Mouse (Mus musculus): ENCODE measurements around the gene P4htm. TPM values are rescaled to one million over a fixed set of nuclear protein-coding genes. Genes with fewer than 3 reads are reported as not detected.
A peak's percentile ranks its signal among the peaks of the same experiment; 100 is the strongest.

Gene P4htm
- total and polyA plus RNA-seq, 2 experiments from 2014 or later, result 48.7 to 65.8 TPM

- Histone ChIP-seq H3K27me3 (ENCODE audit: insufficient read depth, low read length) (no peaks in the 10 kb centered on the region), H3K36me3 (ENCODE audit: insufficient read depth, low read length) (peaks cover 41% of the 10 kb centered on the region), H3K9ac (replicated peaks; ENCODE audit: low read length, poor library complexity, severe bottlenecking) (peak overlapping the region; percentile 60), H3K4me3 (ENCODE audit: low read depth, low read length) (peak overlapping the region; percentile 57), H3K4me2 (ENCODE audit: low read depth, low read length, poor library complexity, severe bottlenecking) (peak overlapping the region; percentile 99), H3K4me1 (ENCODE audit: insufficient read depth, low read length) (peaks cover 17% of the 10 kb centered on the region), H3K9me3 (ENCODE audit: low read length) (no peaks in the 10 kb centered on the region), H3K27ac (ENCODE audit: low read depth, low read length) (peak overlapping the region; percentile 64)
- DNase-seq (ENCODE audit: low spot score) (peak; percentile 85), ATAC-seq (ENCODE audit: low FRiP score) (no peak)
- 2% methylated on average over 39 of the region's 40 CpGs for whole genome bisulfite sequencing
- peak; percentile 73 for TF ChIP-seq CTCF (IDR thresholded peaks at IDR 0.05)
Observed at GRCm38 (mm10) chr9:108570207-108570896, 27.1 kb downstream of the P4htm start.

- Histone ChIP-seq H3K4me2 (ENCODE audit: low read depth, low read length, poor library complexity, severe bottlenecking) (peak within 1 kb of the TSS; percentile 99), H3K4me1 (ENCODE audit: insufficient read depth, low read length) (peaks cover 15% of the 10 kb centered on the region)
Observed at GRCm38 (mm10) chr9:108569381-108570206, 27.9 kb downstream of the P4htm start, which contains the start of gene Dalrd3. TSS of gene Dalrd3 (plus strand) at chr9:108569886.

GRCm38 (mm10) chr9:108568511-108568921, 29.0 kb downstream of the P4htm start:
- Histone ChIP-seq H3K9me3 (ENCODE audit: low read length) (no peaks in the 10 kb centered on the region), H3K36me3 (ENCODE audit: insufficient read depth, low read length) (peaks cover 47% of the 10 kb centered on the region), H3K4me2 (ENCODE audit: low read depth, low read length, poor library complexity, severe bottlenecking) (peak overlapping the region; percentile 99), H3K9ac (replicated peaks; ENCODE audit: low read length, poor library complexity, severe bottlenecking) (no peak overlapping the region), H3K27me3 (ENCODE audit: insufficient read depth, low read length) (no peaks in the 10 kb centered on the region), H3K4me1 (ENCODE audit: insufficient read depth, low read length) (peaks cover 15% of the 10 kb centered on the region; the same call in 1 of the 2 replicates), H3K27ac (ENCODE audit: low read depth, low read length) (no peak overlapping the region; the same call in 1 of the 2 replicates), H3K4me3 (ENCODE audit: low read depth, low read length) (peak overlapping the region; percentile 70; the same call in 1 of the 2 replicates)
- DNase-seq (ENCODE audit: low spot score) (no peak), ATAC-seq (ENCODE audit: low FRiP score) (no peak)
- WGBS, result 77% methylated on average over 17 of the region's 17 CpGs
- no peak for TF ChIP-seq CTCF (IDR thresholded peaks at IDR 0.05)

More at GRCm38 (mm10) chr9:108569381-108570206, 27.9 kb downstream of the P4htm start, which contains the start of gene Dalrd3:
- Histone ChIP-seq H3K4me3 (ENCODE audit: low read depth, low read length) (peak within 1 kb of the TSS; percentile 57), H3K27me3 (ENCODE audit: insufficient read depth, low read length) (no peaks in the 10 kb centered on the region), H3K36me3 (ENCODE audit: insufficient read depth, low read length) (peaks cover 43% of the 10 kb centered on the region), H3K9ac (replicated peaks; ENCODE audit: low read length, poor library complexity, severe bottlenecking) (peak within 1 kb of the TSS; percentile 60), H3K9me3 (ENCODE audit: low read length) (no peaks in the 10 kb centered on the region), H3K27ac (ENCODE audit: low read depth, low read length) (peak within 1 kb of the TSS; percentile 64)
- WGBS, result 6% methylated on average over 42 of the region's 42 CpGs
- TF ChIP-seq CTCF (IDR thresholded peaks at IDR 0.05), result no peak
- peak; percentile 29 for ATAC-seq (ENCODE audit: low FRiP score)
- peak; percentile 97 for DNase-seq (ENCODE audit: low spot score)

- WGBS, result 8% methylated on average over 18 of the region's 18 CpGs
- peaks cover 42% of the 10 kb centered on the region for H3K36me3 ChIP-seq (ENCODE audit: insufficient read depth, low read length)
- no peak for ATAC-seq (ENCODE audit: low FRiP score)
Observed at GRCm38 (mm10) chr9:108567931-108568419, 29.5 kb downstream of the P4htm start.

GRCm38 (mm10) chr9:108566815-108567776, 30.4 kb downstream of the P4htm start, which contains the start of gene Ndufaf3:
TSS of gene Ndufaf3 (minus strand) at chr9:108567434.
- Histone ChIP-seq H3K9me3 (ENCODE audit: low read length) (no peaks in the 10 kb centered on the region), H3K27me3 (ENCODE audit: insufficient read depth, low read length) (no peaks in the 10 kb centered on the region), H3K4me3 (ENCODE audit: low read depth, low read length) (peak within 1 kb of the TSS; percentile 70), H3K36me3 (ENCODE audit: insufficient read depth, low read length) (peaks cover 39% of the 10 kb centered on the region), H3K27ac (ENCODE audit: low read depth, low read length) (peak within 1 kb of the TSS; percentile 98), H3K4me1 (ENCODE audit: insufficient read depth, low read length) (peaks cover 15% of the 10 kb centered on the region; the same call in 1 of the 2 replicates), H3K9ac (replicated peaks; ENCODE audit: low read length, poor library complexity, severe bottlenecking) (peak within 1 kb of the TSS; percentile 79), H3K4me2 (ENCODE audit: low read depth, low read length, poor library complexity, severe bottlenecking) (peak within 1 kb of the TSS; percentile 99)
- WGBS, result under 1% methylated on average over 71 of the region's 73 CpGs
- DNase-seq (ENCODE audit: low spot score), result peak; percentile 98
- ATAC-seq (ENCODE audit: low FRiP score), result peak; percentile 90
- TF ChIP-seq CTCF (IDR thresholded peaks at IDR 0.05), result peak; percentile 92

More at GRCm38 (mm10) chr9:108567931-108568419, 29.5 kb downstream of the P4htm start:
- H3K4me1 ChIP-seq (ENCODE audit: insufficient read depth, low read length), result peaks cover 15% of the 10 kb centered on the region; the same call in 1 of the 2 replicates
- peak overlapping the region; percentile 98 for H3K27ac ChIP-seq (ENCODE audit: low read depth, low read length)
- H3K4me2 ChIP-seq (ENCODE audit: low read depth, low read length, poor library complexity, severe bottlenecking), result peak overlapping the region; percentile 99
- H3K9me3 ChIP-seq (ENCODE audit: low read length), result no peaks in the 10 kb centered on the region
- H3K4me3 ChIP-seq (ENCODE audit: low read depth, low read length), result peak overlapping the region; percentile 70
- H3K27me3 ChIP-seq (ENCODE audit: insufficient read depth, low read length), result no peaks in the 10 kb centered on the region
- peak overlapping the region; percentile 79 for H3K9ac ChIP-seq (replicated peaks; ENCODE audit: low read length, poor library complexity, severe bottlenecking)
- no peak for TF ChIP-seq CTCF (IDR thresholded peaks at IDR 0.05)
- no peak for DNase-seq (ENCODE audit: low spot score)

All from midbrain, postnatal 0 days (tissue).